Mouse (Mus musculus) spleen, adult 18-20 months (tissue): ENCODE data around the gene Cog3.

Experiments
- DNase-seq, 2 experiments: peaks; one replicate each; pipeline ENCODE4 v3.0.0; 2022; ENCODE audit warnings: mixed read lengths in 2 of 2

Cog3 gene

DNA sequence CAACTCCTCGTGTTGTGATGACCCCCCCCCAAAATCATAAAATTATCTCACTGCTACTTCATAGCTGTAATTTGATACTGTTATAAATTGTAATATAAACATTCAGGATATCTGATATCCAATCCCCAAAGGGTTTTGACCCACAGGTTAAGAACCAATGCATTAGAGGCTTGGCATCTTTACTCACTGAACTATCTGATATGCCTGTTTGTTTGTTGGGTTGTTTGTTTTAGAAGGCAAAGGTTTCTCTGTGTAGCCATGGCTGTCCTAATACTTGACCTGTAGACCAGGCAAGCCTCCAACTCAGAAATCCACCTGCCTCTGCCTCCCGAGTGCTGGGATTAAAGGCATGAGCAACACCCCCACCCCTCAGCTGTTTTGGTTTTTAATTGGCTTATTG lies 3.5 kb upstream of the Cog3 start:
- no peak for DNase-seq

DNA sequence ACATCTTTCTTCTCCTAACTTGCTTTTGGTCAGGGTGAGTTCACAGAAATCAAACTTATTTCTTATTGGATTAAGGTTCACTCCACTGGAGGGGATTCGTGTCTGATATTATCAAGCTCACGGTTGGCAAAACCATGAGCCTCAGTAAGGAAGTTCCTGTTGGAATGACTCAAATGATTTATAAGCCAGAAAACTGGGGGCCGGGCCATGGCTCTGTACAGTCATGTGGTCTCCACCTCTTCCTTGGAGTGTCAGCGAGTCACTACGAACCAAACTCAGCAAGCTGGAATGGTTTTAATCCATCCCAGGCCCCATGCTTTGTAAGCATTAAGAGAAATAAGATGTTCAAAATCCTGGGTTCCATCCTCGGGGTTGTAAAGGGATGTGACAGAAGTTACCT lies 2.7 kb upstream of the Cog3 start:
- DNase-seq, result no peak

GRCm38 (mm10) chr14:75753206-75753605 lies 1.1 kb downstream of the Cog3 start:
- DNase-seq, result no peak

GRCm38 (mm10) chr14:75751040-75751439 lies 3.3 kb downstream of the Cog3 start:
- no peak for DNase-seq

DNA sequence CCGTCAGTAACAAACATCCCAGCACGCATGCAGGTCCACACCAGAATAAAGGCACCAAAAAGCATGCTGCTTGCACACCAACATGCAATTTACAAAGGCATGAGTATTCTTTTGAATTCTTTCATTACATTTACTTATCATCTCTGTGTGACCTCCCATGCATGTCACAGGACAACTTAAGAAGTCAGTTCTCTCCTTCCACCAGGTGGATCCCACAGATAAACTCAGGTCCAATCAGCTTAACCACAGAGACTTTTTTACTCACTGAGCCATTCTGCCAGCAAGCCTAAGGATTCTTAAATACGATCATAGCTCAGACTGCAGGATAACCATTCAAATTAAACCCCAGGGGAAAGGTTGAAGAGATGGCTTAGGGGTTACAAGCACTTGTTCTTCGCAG lies 5.2 kb downstream of the Cog3 start:
- DNase-seq, result no peak

DNA sequence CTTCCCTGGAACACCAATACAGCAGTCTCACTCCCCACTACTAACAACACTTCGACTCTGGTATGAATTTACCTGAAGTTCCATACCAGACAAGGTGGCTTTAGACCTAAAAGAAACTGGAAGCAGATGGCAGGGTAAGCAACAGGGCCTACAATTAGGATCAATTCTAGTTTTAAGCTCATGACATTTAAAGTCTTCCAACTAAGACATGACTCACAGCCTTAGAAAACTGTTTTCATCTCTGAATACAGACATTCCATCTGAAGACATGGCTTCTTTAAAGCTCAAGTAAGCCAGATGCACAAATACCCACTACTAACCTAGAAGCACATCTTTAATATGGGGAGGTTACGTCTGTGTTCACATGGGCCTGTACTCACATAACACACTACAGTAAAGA lies 6.4 kb downstream of the Cog3 start:
- no peak for DNase-seq

GRCm38 (mm10) chr14:75741904-75742303 lies 12.4 kb downstream of the Cog3 start:
- no peak for DNase-seq

DNA sequence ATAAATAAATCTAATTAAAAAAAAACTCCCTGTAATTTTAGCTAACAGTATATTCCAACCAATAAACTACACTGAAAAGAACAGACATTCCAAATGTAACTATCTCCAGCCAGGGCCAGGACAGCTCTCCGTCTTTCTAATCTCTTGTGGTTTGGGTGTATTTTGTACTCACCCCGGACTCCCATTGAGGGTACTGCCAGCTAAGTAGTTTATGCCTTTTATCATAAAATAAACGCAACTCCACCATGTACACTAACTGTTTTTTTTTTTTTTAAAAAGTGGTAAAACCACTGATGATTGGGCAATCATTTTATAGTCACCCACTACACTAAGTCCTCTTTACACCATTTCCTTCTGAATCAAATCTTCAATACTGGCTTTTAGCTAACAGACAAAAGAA lies 18.7 kb downstream of the Cog3 start:
- DNase-seq, result no peak

DNA sequence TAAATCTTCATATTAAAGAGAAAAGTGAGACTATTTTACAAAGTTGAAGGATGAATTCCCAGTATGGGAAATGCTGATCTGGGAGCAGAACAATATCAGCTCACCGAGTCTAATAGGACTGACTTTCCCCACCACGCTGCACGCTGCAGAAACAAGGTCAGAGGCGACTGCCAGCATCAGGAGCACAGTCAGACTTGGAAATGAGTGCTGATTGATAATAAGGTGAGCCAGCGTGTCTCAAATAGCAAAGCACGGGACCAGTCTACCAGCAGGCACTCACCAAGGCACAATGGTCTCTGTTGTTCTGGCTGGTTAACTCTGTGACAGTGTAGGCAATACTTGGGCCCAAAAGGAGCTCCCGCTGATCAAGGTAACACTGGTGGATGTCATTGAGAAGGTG lies 21.7 kb downstream of the Cog3 start:
- DNase-seq, result no peak

DNA sequence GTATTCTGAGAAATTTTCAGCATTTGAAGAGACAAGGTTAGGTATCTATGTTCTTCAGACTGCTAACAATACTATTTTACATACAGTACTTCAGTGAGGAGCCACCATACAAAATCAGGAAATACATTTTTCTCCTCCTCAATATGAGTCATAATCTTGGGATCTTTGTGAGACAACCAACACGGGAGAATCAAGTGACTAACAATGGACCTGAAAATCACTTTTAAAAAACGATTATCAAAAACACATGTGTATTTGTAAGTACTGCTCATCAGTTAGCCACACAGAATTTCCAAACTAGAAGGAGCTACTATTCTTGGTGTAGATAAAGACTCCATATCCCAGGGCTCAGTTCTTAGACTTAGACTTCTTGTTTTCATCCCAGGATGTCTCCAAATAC lies 23.0 kb downstream of the Cog3 start:
- DNase-seq, result no peak

- DNase-seq, result no peak
These were observed 26.2 kb downstream of the Cog3 start for GRCm38 (mm10) chr14:75728111-75728510.

DNA sequence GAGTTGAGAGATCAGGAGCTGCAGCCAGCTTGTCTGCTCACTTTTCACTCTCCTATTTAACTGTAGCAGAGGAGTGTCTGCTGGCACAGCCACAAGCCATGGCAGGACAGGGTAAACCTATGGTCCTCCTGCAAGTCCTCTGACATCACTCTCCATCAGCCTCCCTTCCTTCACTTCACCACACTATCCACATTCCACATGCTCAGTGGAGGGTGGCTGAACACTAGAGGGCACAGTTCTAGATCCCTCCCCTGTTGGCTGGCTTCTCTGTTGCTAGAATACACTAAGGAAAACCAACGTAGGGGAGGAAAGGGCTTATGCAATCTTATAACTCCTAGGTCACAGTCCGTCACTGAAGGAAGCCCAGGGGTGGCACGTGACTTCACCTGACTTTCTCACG lies 27.3 kb downstream of the Cog3 start:
- DNase-seq, result no peak

DNA sequence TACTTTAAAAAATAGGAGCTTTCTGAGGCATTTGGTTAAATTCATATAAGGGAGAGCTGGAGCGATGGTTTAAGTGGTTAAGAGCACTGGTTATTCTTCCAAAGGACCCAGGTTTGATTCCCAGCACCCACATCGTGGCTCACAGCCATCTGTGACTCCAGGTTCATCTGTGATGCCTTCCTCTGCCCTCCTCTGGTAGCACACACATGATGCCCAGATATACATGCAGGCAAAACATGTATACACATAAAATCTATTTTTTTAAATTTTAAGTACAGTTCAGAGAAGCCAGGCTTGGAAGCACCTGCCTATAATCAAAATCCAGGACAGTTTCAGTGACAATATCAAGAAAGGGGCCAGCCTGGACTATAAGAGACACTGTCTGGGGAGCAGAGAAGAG lies 31.5 kb downstream of the Cog3 start:
- no peak for DNase-seq

GRCm38 (mm10) chr14:75721977-75722563 lies 32.2 kb downstream of the Cog3 start:
- DNase-seq, result peak in 1 of 2 experiments; percentile 16

DNA sequence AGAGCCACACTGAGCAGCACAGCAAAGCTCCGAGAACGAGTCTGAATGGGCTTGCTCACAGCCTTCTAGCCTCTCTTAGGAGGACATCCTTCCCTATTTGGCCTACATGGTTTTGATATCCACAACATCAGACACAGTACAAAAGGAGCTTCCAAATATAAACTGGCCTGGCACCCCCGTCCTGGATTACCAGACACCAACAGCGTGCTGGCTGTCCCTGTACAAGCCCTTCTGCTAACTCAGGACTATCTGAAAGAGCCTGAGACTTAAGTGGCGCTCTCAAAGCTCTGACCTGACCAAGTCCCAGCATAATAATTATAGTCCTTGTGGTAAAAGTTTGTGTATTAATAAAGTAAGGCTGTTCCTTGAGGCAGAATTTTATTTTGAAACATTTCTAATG lies 34.2 kb downstream of the Cog3 start:
- DNase-seq, result no peak

DNA sequence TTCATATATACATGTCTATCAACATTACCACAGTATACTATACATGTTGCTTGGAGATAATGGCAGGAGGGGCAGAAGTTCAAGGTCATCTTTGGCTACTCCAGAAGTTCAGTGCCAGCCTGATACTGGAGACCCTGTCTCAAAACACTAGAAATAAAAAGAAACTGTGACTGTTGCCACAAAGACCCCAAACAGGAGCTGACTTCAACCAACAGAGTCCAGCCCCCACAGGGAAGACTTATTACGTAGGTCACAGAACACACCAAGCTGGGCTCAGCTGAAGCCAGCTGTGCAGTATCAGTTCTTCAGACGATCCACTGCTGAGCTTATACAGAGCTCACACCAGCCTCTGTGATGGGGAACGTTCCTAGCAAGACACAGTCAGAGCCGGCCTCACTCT lies 37.9 kb downstream of the Cog3 start:
- DNase-seq, result no peak

- no peak for DNase-seq
These were observed 40.7 kb downstream of the Cog3 start for GRCm38 (mm10) chr14:75713661-75714060.

- DNase-seq, result no peak
These were observed 41.6 kb downstream of the Cog3 start for GRCm38 (mm10) chr14:75712687-75713086.

GRCm38 (mm10) chr14:75711731-75712130 lies 42.6 kb downstream of the Cog3 start:
- no peak for DNase-seq

DNA sequence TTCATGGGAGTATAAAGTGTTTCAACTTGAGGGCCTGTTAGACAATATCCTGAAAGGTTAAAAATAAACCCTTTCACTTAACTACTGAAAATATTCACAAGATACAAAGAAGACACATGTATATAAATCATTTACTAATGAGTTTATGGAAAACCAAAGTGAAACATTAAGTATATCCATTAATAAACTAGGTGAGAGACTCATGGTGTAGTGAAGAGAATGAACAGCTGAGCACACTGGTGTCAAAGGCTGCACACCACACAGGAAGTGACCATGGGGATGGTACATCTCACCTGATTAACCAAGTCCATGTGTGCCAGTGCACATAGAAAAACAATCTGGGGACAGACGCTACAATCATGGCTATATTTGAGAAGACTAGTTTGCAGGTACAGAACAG lies 45.3 kb downstream of the Cog3 start:
- DNase-seq, result no peak

- DNase-seq, result no peak
These were observed 46.5 kb downstream of the Cog3 start for GRCm38 (mm10) chr14:75707771-75708170.

GRCm38 (mm10) chr14:75706647-75707046 lies 47.7 kb downstream of the Cog3 start:
- DNase-seq, result no peak

DNA sequence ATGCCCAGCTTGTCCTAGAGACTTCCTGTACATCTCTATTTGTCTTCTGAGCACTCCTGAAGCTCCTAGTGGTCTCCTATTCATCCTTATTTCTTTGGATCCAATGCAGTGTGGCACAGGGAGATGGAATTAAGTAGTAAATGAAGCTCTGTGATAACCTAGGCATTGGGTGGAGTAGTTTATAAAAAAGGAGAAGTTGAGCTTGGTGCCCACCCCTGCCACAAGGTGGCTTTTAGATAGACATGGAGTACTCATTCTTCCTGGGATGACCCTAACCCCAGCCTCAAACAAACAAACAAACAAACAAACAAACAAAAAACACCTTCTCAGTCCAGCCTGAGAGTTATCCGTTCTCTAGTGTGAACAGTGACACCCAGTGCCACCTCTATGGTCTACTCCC lies 56.4 kb downstream of the Cog3 start:
- no peak for DNase-seq

- DNase-seq, result no peak
These were observed 58.2 kb downstream of the Cog3 start for GRCm38 (mm10) chr14:75696096-75696495.

DNA sequence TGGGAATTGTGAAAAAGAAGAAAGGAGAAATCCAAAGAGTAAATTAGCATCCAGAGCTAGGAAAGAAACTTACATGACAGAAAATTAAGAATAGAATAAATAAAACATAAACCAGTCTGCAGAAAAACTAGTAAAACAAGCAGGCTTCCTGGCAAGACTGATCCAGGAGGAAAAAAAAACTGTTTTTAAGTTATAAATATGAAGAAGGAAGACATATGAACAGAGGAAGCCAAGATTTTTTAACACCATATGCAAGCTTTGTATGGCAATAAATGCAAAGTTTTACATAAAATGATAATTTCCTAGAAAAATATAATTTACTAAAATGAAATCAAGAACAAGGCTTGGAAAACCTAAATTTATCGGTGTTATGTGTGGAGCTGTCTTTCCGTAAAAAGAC lies 63.9 kb downstream of the Cog3 start:
- no peak for DNase-seq

DNA sequence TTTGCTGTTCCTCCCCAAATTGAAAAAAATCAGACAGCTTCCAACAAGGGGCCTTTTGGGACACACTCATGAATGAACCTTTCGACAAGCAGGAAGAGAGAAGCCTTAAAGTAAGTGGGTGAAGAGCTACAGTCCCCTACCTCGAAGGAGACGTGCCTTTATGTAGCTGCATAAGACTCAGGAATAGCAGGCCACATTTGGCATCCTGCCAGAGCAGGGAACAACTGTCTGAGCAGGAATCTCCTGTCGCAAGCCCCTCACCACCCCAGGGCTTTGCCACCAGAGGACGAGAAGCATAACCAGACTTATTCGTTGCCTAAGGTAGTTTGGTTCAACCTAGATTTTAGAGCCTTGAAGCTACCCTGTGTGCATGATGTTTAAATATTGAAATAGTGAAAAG lies 78.0 kb downstream of the Cog3 start:
- no peak for DNase-seq
